Mouse (Mus musculus) neural tube, embryonic 11.5 days (tissue): ENCODE measurements around the gene Slc20a1. TPM values are rescaled to one million over a fixed set of nuclear protein-coding genes. Genes with fewer than 3 reads are reported as not detected.

ENCODE experiments used
- ATAC-seq: fragments of 200-750 bp; cut with Nextera tagmentation; 2 replicates; pipeline ENCODE4 v1.8.0; 2017; ENCODE audit warnings: moderate number of reproducible peaks, mild to moderate bottlenecking, moderate TSS enrichment, moderate library complexity; ENCODE audit not compliant: insufficient read depth, low FRiP score, low TSS enrichment
- DNase-seq: peaks from one replicate; pipeline ENCODE4 v3.0.0-alpha.2; 2015; ENCODE audit warnings: low spot score
- H3K27ac ChIP-seq: fragments of 300-500 bp; sonication (generic); 2 replicates; pipeline ENCODE4 v1.5.1; 2014; ENCODE audit warnings: low read depth, mild to moderate bottlenecking, low read length
- H3K27me3 ChIP-seq: fragments of 300-500 bp; sonication (generic); 2 replicates; pipeline ENCODE4 v1.6.1; 2014; ENCODE audit warnings: mild to moderate bottlenecking, low read length, mixed read lengths; ENCODE audit not compliant: control insufficient read depth, insufficient read depth
- H3K36me3 ChIP-seq: fragments of 300-500 bp; sonication (generic); 2 replicates; pipeline ENCODE4 v1.6.1; 2014; ENCODE audit warnings: mild to moderate bottlenecking, low read length, moderate library complexity, mixed read lengths; ENCODE audit not compliant: control insufficient read depth, insufficient read depth
- H3K4me1 ChIP-seq: fragments of 300-500 bp; sonication (generic); 2 replicates; pipeline ENCODE4 v1.6.1; 2014; ENCODE audit warnings: low read length, mixed read lengths; ENCODE audit not compliant: control insufficient read depth, insufficient read depth
- H3K4me2 ChIP-seq: fragments of 300-500 bp; sonication (generic); 2 replicates; pipeline ENCODE4 v1.6.1; 2014; ENCODE audit warnings: low read depth, mild to moderate bottlenecking, moderate library complexity
- H3K4me3 ChIP-seq: fragments of 300-500 bp; sonication (generic); 2 replicates; pipeline ENCODE4 v1.5.1; 2014; ENCODE audit warnings: low read depth, low read length
- H3K9ac ChIP-seq: fragments of 300-500 bp; sonication (generic); 2 replicates; pipeline ENCODE4 v1.6.1; 2014; ENCODE audit warnings: mild to moderate bottlenecking, low read length
- H3K9me3 ChIP-seq: fragments of 300-500 bp; sonication (generic); 2 replicates; pipeline ENCODE4 v1.6.1; 2016; ENCODE audit warnings: low read length; ENCODE audit not compliant: control insufficient read depth
- WGBS: fragments of 180-500 bp; shearing (Covaris S2); extraction: QIAGEN DNeasy Blood & Tissue Kit; methylation state at CpG from one replicate; pipeline ENCODE4 v1.1.7; 2014; 5-methylcytosine and 5-hydroxymethylcytosine counted together
- polyA plus RNA-seq: library from polyadenylated mRNA; unstranded; fragments of >200 nt; fragmentation: Nextera tagmentation; extraction: Ambion mirVana; gene quantifications from 2 replicates; pipeline ENCODE4 v1.2.1, GENCODE M21; 2014

Slc20a1 gene
- polyA plus RNA-seq, 1 experiment from 2014 or later, result 56.5 TPM

GRCm38 (mm10) chr2:129247707-129248121 is 49.1 kb downstream of the Slc20a1 start:
- ATAC-seq, result no peak
- Histone ChIP-seq H3K36me3 (no peaks in the 10 kb centered on the region), H3K4me2 (no peak overlapping the region), H3K9me3 (no peaks in the 10 kb centered on the region), H3K4me3 (no peak overlapping the region), H3K27me3 (no peaks in the 10 kb centered on the region), H3K27ac (no peak overlapping the region), H3K9ac (no peak overlapping the region), H3K4me1 (no peaks in the 10 kb centered on the region)
- 91% methylated on average over 7 of the region's 7 CpGs for WGBS
- DNase-seq, result no peak

GRCm38 (mm10) chr2:129249321-129249720 is 50.8 kb downstream of the Slc20a1 start:
- Histone ChIP-seq H3K27me3 (no peaks in the 10 kb centered on the region), H3K27ac (no peak overlapping the region)

GRCm38 (mm10) chr2:129252836-129253630 is 54.5 kb downstream of the Slc20a1 start:
- DNase-seq, result no peak
- H3K27ac ChIP-seq, result no peak overlapping the region
- H3K4me2 ChIP-seq, result no peak overlapping the region
- no peaks in the 10 kb centered on the region for H3K36me3 ChIP-seq
- WGBS, result 91% methylated on average over 19 of the region's 19 CpGs
- no peak for ATAC-seq
- no peaks in the 10 kb centered on the region for H3K9me3 ChIP-seq
- no peaks in the 10 kb centered on the region for H3K27me3 ChIP-seq
- no peak overlapping the region for H3K9ac ChIP-seq
- no peaks in the 10 kb centered on the region for H3K4me1 ChIP-seq
- H3K4me3 ChIP-seq, result no peak overlapping the region

More at GRCm38 (mm10) chr2:129249321-129249720, 50.8 kb downstream of the Slc20a1 start:
- Histone ChIP-seq H3K4me3 (no peak overlapping the region), H3K4me1 (no peaks in the 10 kb centered on the region), H3K4me2 (no peak overlapping the region), H3K9ac (no peak overlapping the region), H3K9me3 (no peaks in the 10 kb centered on the region), H3K36me3 (no peaks in the 10 kb centered on the region)
- WGBS, result 56% methylated on average over 1 of the region's 1 CpGs
- DNase-seq (no peak), ATAC-seq (no peak)

GRCm38 (mm10) chr2:129253631-129253970 is 55.0 kb downstream of the Slc20a1 start:
- Histone ChIP-seq H3K27ac (no peak overlapping the region), H3K4me2 (no peak overlapping the region), H3K4me3 (no peak overlapping the region), H3K4me1 (no peaks in the 10 kb centered on the region), H3K27me3 (no peaks in the 10 kb centered on the region), H3K9me3 (no peaks in the 10 kb centered on the region), H3K9ac (no peak overlapping the region), H3K36me3 (no peaks in the 10 kb centered on the region)
- DNase-seq (no peak), ATAC-seq (no peak)
- WGBS, result 47% methylated on average over 2 of the region's 2 CpGs

GRCm38 (mm10) chr2:129254076-129254475 is 55.5 kb downstream of the Slc20a1 start:
- H3K4me2 ChIP-seq, result no peak overlapping the region
- ATAC-seq, result no peak
- H3K9ac ChIP-seq, result no peak overlapping the region
- H3K9me3 ChIP-seq, result no peaks in the 10 kb centered on the region
- H3K36me3 ChIP-seq, result no peaks in the 10 kb centered on the region
- WGBS, result 67% methylated on average over 2 of the region's 2 CpGs
- no peak overlapping the region for H3K27ac ChIP-seq
- no peaks in the 10 kb centered on the region for H3K4me1 ChIP-seq
- H3K4me3 ChIP-seq, result no peak overlapping the region
- no peaks in the 10 kb centered on the region for H3K27me3 ChIP-seq
- no peak for DNase-seq

GRCm38 (mm10) chr2:129256006-129256405 is 57.4 kb downstream of the Slc20a1 start:
- Histone ChIP-seq H3K4me3 (no peak overlapping the region), H3K4me2 (no peak overlapping the region), H3K36me3 (no peaks in the 10 kb centered on the region), H3K4me1 (no peaks in the 10 kb centered on the region), H3K27me3 (no peaks in the 10 kb centered on the region), H3K27ac (no peak overlapping the region), H3K9ac (no peak overlapping the region), H3K9me3 (no peaks in the 10 kb centered on the region)
- ATAC-seq (no peak), DNase-seq (no peak)
- WGBS, result 67% methylated on average over 4 of the region's 4 CpGs

- Histone ChIP-seq H3K4me2 (no peak overlapping the region), H3K36me3 (no peaks in the 10 kb centered on the region), H3K9ac (no peak overlapping the region), H3K9me3 (no peaks in the 10 kb centered on the region), H3K27me3 (no peaks in the 10 kb centered on the region), H3K4me3 (no peak overlapping the region), H3K4me1 (no peaks in the 10 kb centered on the region), H3K27ac (no peak overlapping the region)
- 94% methylated on average over 3 of the region's 3 CpGs for WGBS
- no peak for ATAC-seq
- DNase-seq, result no peak
Observed at GRCm38 (mm10) chr2:129258056-129258455, 59.5 kb downstream of the Slc20a1 start.

GRCm38 (mm10) chr2:129258475-129259211 is 60.1 kb downstream of the Slc20a1 start:
- DNase-seq, result peak; percentile 69
- no peaks in the 10 kb centered on the region for H3K9me3 ChIP-seq
- no peak overlapping the region for H3K9ac ChIP-seq
- no peaks in the 10 kb centered on the region for H3K4me1 ChIP-seq
- H3K4me3 ChIP-seq, result no peak overlapping the region
- 0 out of 2 replicates have a peak, but pooled peaks have one; percentile 58 for ATAC-seq
- 39% methylated on average over 7 of the region's 7 CpGs for WGBS
- no peaks in the 10 kb centered on the region for H3K36me3 ChIP-seq
- no peak overlapping the region for H3K4me2 ChIP-seq
- no peak overlapping the region for H3K27ac ChIP-seq
- no peaks in the 10 kb centered on the region for H3K27me3 ChIP-seq

GRCm38 (mm10) chr2:129260646-129261045 is 62.1 kb downstream of the Slc20a1 start:
- no peaks in the 10 kb centered on the region for H3K27me3 ChIP-seq
- DNase-seq (no peak), ATAC-seq (no peak)
- no peak overlapping the region for H3K27ac ChIP-seq
- H3K9ac ChIP-seq, result no peak overlapping the region
- 72% methylated on average over 3 of the region's 3 CpGs for WGBS
- H3K4me3 ChIP-seq, result no peak overlapping the region
- H3K36me3 ChIP-seq, result no peaks in the 10 kb centered on the region
- H3K9me3 ChIP-seq, result no peaks in the 10 kb centered on the region
- H3K4me1 ChIP-seq, result no peaks in the 10 kb centered on the region
- no peak overlapping the region for H3K4me2 ChIP-seq
